Mouse (Mus musculus): ENCODE results near the gene Etfrf1. TPM values are rescaled to one million over a fixed set of nuclear protein-coding genes. Genes with fewer than 3 reads are reported as not detected.
A peak's percentile ranks its signal among the peaks of the same experiment; 100 is the strongest.

The Etfrf1 gene
- polyA plus RNA-seq, 1 experiment from 2014 or later, result 42.3 TPM

GRCm38 (mm10) chr6:145202432-145203125 is 8.4 kb upstream of the Etfrf1 start:
- no peaks in the 10 kb centered on the region for H3K9me3 ChIP-seq (ENCODE audit: low read length)
- H3K27ac ChIP-seq (ENCODE audit: low read depth), result no peak overlapping the region
- no peak overlapping the region for H3K4me2 ChIP-seq (ENCODE audit: low read depth, low read length)
- TF ChIP-seq CTCF (IDR thresholded peaks at IDR 0.05; ENCODE audit: low read depth) (no peak), EP300 (IDR thresholded peaks at IDR 0.05; ENCODE audit: low read depth) (no peak)
- no peaks in the 10 kb centered on the region for H3K27me3 ChIP-seq (ENCODE audit: insufficient read depth, low read length)
- DNase-seq, result no peak
- no peaks in the 10 kb centered on the region for H3K4me1 ChIP-seq (ENCODE audit: insufficient read depth)
- WGBS (ENCODE audit: insufficient replicate concordance), result 70% methylated on average over 13 of the region's 13 CpGs
- no peaks in the 10 kb centered on the region for H3K36me3 ChIP-seq (replicated peaks; ENCODE audit: insufficient read depth, low read length)
- no peak for ATAC-seq
- no peak overlapping the region for H3K9ac ChIP-seq (replicated peaks)
- H3K4me3 ChIP-seq (ENCODE audit: low read depth, low read length), result no peak overlapping the region

GRCm38 (mm10) chr6:145204440-145204839 is 6.5 kb upstream of the Etfrf1 start:
- H3K9ac ChIP-seq (replicated peaks), result no peak overlapping the region
- no peak overlapping the region for H3K4me3 ChIP-seq (ENCODE audit: low read depth, low read length)
- H3K4me1 ChIP-seq (ENCODE audit: insufficient read depth), result no peaks in the 10 kb centered on the region
- H3K27me3 ChIP-seq (ENCODE audit: insufficient read depth, low read length), result no peaks in the 10 kb centered on the region
- H3K4me2 ChIP-seq (ENCODE audit: low read depth, low read length), result no peak overlapping the region
- no peak overlapping the region for H3K27ac ChIP-seq (ENCODE audit: low read depth)
- ATAC-seq (no peak), DNase-seq (no peak)
- no peaks in the 10 kb centered on the region for H3K9me3 ChIP-seq (ENCODE audit: low read length)
- H3K36me3 ChIP-seq (replicated peaks; ENCODE audit: insufficient read depth, low read length), result no peaks in the 10 kb centered on the region
- WGBS (ENCODE audit: insufficient replicate concordance), result 77% methylated on average over 6 of the region's 6 CpGs
- TF ChIP-seq CTCF (IDR thresholded peaks at IDR 0.05; ENCODE audit: low read depth) (no peak), EP300 (IDR thresholded peaks at IDR 0.05; ENCODE audit: low read depth) (no peak)

GRCm38 (mm10) chr6:145205142-145205541 is 5.8 kb upstream of the Etfrf1 start:
- no peak overlapping the region for H3K27ac ChIP-seq (ENCODE audit: low read depth)
- H3K4me2 ChIP-seq (ENCODE audit: low read depth, low read length), result no peak overlapping the region
- ATAC-seq (no peak), DNase-seq (no peak)
- H3K9me3 ChIP-seq (ENCODE audit: low read length), result no peaks in the 10 kb centered on the region
- no peak overlapping the region for H3K4me3 ChIP-seq (ENCODE audit: low read depth, low read length)
- no peak overlapping the region for H3K9ac ChIP-seq (replicated peaks)
- peaks cover 1% of the 10 kb centered on the region; the same call in 1 of the 2 replicates for H3K4me1 ChIP-seq (ENCODE audit: insufficient read depth)
- H3K27me3 ChIP-seq (ENCODE audit: insufficient read depth, low read length), result no peaks in the 10 kb centered on the region
- no peaks in the 10 kb centered on the region for H3K36me3 ChIP-seq (replicated peaks; ENCODE audit: insufficient read depth, low read length)
- WGBS (ENCODE audit: insufficient replicate concordance), result 79% methylated on average over 10 of the region's 10 CpGs
- no peak for TF ChIP-seq CTCF (IDR thresholded peaks at IDR 0.05; ENCODE audit: low read depth)
- TF ChIP-seq EP300 (IDR thresholded peaks at IDR 0.05; ENCODE audit: low read depth), result no peak

- Histone ChIP-seq H3K4me3 (ENCODE audit: low read depth, low read length) (peak overlapping the region; percentile 68), H3K9me3 (ENCODE audit: low read length) (no peaks in the 10 kb centered on the region), H3K36me3 (replicated peaks; ENCODE audit: insufficient read depth, low read length) (no peaks in the 10 kb centered on the region; the same call in 1 of the 2 replicates), H3K27ac (ENCODE audit: low read depth) (no peak overlapping the region), H3K9ac (replicated peaks) (no peak overlapping the region), H3K4me1 (ENCODE audit: insufficient read depth) (peaks cover 12% of the 10 kb centered on the region), H3K27me3 (ENCODE audit: insufficient read depth, low read length) (no peaks in the 10 kb centered on the region), H3K4me2 (ENCODE audit: low read depth, low read length) (peak overlapping the region; percentile 79)
- WGBS (ENCODE audit: insufficient replicate concordance), result 36% methylated on average over 8 of the region's 8 CpGs
- DNase-seq, result no peak
- TF ChIP-seq CTCF (IDR thresholded peaks at IDR 0.05; ENCODE audit: low read depth) (no peak), EP300 (IDR thresholded peaks at IDR 0.05; ENCODE audit: low read depth) (no peak)
- no peak for ATAC-seq
Observed at GRCm38 (mm10) chr6:145210056-145210680, 766 bp upstream of the Etfrf1 start.

- peak; percentile 27 for ATAC-seq
- peak overlapping the region; percentile 82 for H3K9ac ChIP-seq (replicated peaks)
- peak overlapping the region; percentile 79 for H3K4me2 ChIP-seq (ENCODE audit: low read depth, low read length)
- no peaks in the 10 kb centered on the region for H3K27me3 ChIP-seq (ENCODE audit: insufficient read depth, low read length)
- H3K27ac ChIP-seq (ENCODE audit: low read depth), result peak overlapping the region; percentile 93
- no peak for DNase-seq
- TF ChIP-seq CTCF (IDR thresholded peaks at IDR 0.05; ENCODE audit: low read depth), result 0 out of 2 replicates have a peak, but pooled peaks have one; percentile 8
- TF ChIP-seq EP300 (IDR thresholded peaks at IDR 0.05; ENCODE audit: low read depth), result no peak; the same call in 1 of the 2 replicates
- no peaks in the 10 kb centered on the region for H3K9me3 ChIP-seq (ENCODE audit: low read length)
- WGBS (ENCODE audit: insufficient replicate concordance), result 1% methylated on average over 21 of the region's 21 CpGs
- H3K4me1 ChIP-seq (ENCODE audit: insufficient read depth), result peaks cover 12% of the 10 kb centered on the region
- peaks cover 3% of the 10 kb centered on the region for H3K36me3 ChIP-seq (replicated peaks; ENCODE audit: insufficient read depth, low read length)
- H3K4me3 ChIP-seq (ENCODE audit: low read depth, low read length), result peak overlapping the region; percentile 68
Observed at GRCm38 (mm10) chr6:145211376-145212305, 707 bp downstream of the Etfrf1 start.

- DNase-seq, result no peak
- whole genome bisulfite sequencing (ENCODE audit: insufficient replicate concordance), result 75% methylated on average over 2 of the region's 2 CpGs
- peaks cover 10% of the 10 kb centered on the region for H3K36me3 ChIP-seq (replicated peaks; ENCODE audit: insufficient read depth, low read length)
Observed at GRCm38 (mm10) chr6:145213916-145214315, 3.0 kb downstream of the Etfrf1 start.

More at GRCm38 (mm10) chr6:145213916-145214315, 3.0 kb downstream of the Etfrf1 start:
- peaks cover 14% of the 10 kb centered on the region for H3K4me1 ChIP-seq (ENCODE audit: insufficient read depth)
- no peak overlapping the region for H3K4me2 ChIP-seq (ENCODE audit: low read depth, low read length)
- no peak overlapping the region for H3K4me3 ChIP-seq (ENCODE audit: low read depth, low read length)
- no peak for ATAC-seq
- H3K27ac ChIP-seq (ENCODE audit: low read depth), result no peak overlapping the region
- no peaks in the 10 kb centered on the region for H3K27me3 ChIP-seq (ENCODE audit: insufficient read depth, low read length)
- TF ChIP-seq CTCF (IDR thresholded peaks at IDR 0.05; ENCODE audit: low read depth), result no peak
- no peak for TF ChIP-seq EP300 (IDR thresholded peaks at IDR 0.05; ENCODE audit: low read depth)
- H3K9ac ChIP-seq (replicated peaks), result no peak overlapping the region
- no peaks in the 10 kb centered on the region for H3K9me3 ChIP-seq (ENCODE audit: low read length)
